Mouse (Mus musculus): ENCODE measurements at regions not wholly inside any gene's neighbourhood (a gene's known extent, or its start where the extent isn't known, plus 50 kb on each side); places are given as distances from the start of the nearest gene placed in this dataset.

- peak; percentile 1 for DNase-seq
- intact Hi-C loops (cut with DNase I), result no loop called here
Observed at GRCm38 (mm10) chr15:26469901-26470383, 161.1 kb downstream of the March11 start.

- intact Hi-C loops (cut with DNase I), result no loop called here
Observed at GRCm38 (mm10) chr15:26487378-26487777, 178.5 kb downstream of the March11 start.

More at GRCm38 (mm10) chr15:26487378-26487777, 178.5 kb downstream of the March11 start:
- no peak for DNase-seq

Data from left cerebral cortex, postnatal 4 days (tissue).